Mouse (Mus musculus) common myeloid progenitor, adult 5-6 weeks (primary cell): ENCODE measurements around the gene Smim13. TPM values are rescaled to one million over a fixed set of nuclear protein-coding genes. Genes with fewer than 3 reads are reported as not detected.
"Not testable (repeated sequence)": the region's sequence is repeated elsewhere in the genome, so short reads cannot be mapped to it uniquely, and the experiment has no call there.

Source experiments
- ATAC-seq: replicated peaks from 2 replicates; pipeline ENCODE4 v1.8.0; 2016; ENCODE audit warnings: low read depth, mild to moderate bottlenecking, moderate TSS enrichment, inconsistent platforms; ENCODE audit not compliant: poor library complexity, severe bottlenecking
- total RNA-seq: library from RNA; stranded (forward); fragments of 200-1000, 187-1606 nt; gene quantifications from 2 replicates; pipeline ENCODE4 v1.2.3, GENCODE M21; 2017

The Smim13 gene
- 20.8 and 22.7 TPM in 2 replicates for total RNA-seq

GRCm38 (mm10) chr13:41249538-41250317 lies at the start of gene Smim13:
Smim13 (plus strand) TSS chr13:41249844.
- ATAC-seq = peak; percentile 98

- ATAC-seq = no peak
Measured at GRCm38 (mm10) chr13:41200861-41201260, 48.8 kb upstream of the Smim13 start.

- ATAC-seq = no peak
Measured at GRCm38 (mm10) chr13:41203289-41203688, 46.4 kb upstream of the Smim13 start.

- ATAC-seq = no peak
Measured at GRCm38 (mm10) chr13:41203691-41204090, 46.0 kb upstream of the Smim13 start.

GRCm38 (mm10) chr13:41205568-41205967 lies 44.1 kb upstream of the Smim13 start:
- ATAC-seq = not testable (repeated sequence)

GRCm38 (mm10) chr13:41206241-41206640 lies 43.4 kb upstream of the Smim13 start:
- no peak for ATAC-seq

GRCm38 (mm10) chr13:41211276-41211675 lies 38.4 kb upstream of the Smim13 start:
- ATAC-seq = no peak

GRCm38 (mm10) chr13:41212558-41213322 lies 36.9 kb upstream of the Smim13 start:
- no peak for ATAC-seq

- ATAC-seq = no peak
Measured at GRCm38 (mm10) chr13:41215669-41216068, 34.0 kb upstream of the Smim13 start.

GRCm38 (mm10) chr13:41216236-41216635 lies 33.4 kb upstream of the Smim13 start:
- ATAC-seq = no peak

GRCm38 (mm10) chr13:41219056-41219455 lies 30.6 kb upstream of the Smim13 start:
- ATAC-seq = no peak

- peak; percentile 35; the same call in 1 of the 2 replicates for ATAC-seq
Measured at GRCm38 (mm10) chr13:41219687-41220303, 29.8 kb upstream of the Smim13 start.

- ATAC-seq = peak; percentile 71
Measured at GRCm38 (mm10) chr13:41220304-41220834, 29.3 kb upstream of the Smim13 start, which contains the start of gene Elovl2. Elovl2 (minus strand) TSS chr13:41220405.

- no peak for ATAC-seq
Measured at GRCm38 (mm10) chr13:41226513-41226912, 23.1 kb upstream of the Smim13 start.

GRCm38 (mm10) chr13:41228060-41228459 lies 21.6 kb upstream of the Smim13 start:
- ATAC-seq = no peak

GRCm38 (mm10) chr13:41230256-41230655 lies 19.4 kb upstream of the Smim13 start:
- ATAC-seq = peak; percentile 96

- no peak for ATAC-seq
Measured at GRCm38 (mm10) chr13:41231389-41231983, 18.2 kb upstream of the Smim13 start.

- no peak for ATAC-seq
Measured at GRCm38 (mm10) chr13:41232209-41232608, 17.4 kb upstream of the Smim13 start.

GRCm38 (mm10) chr13:41233241-41233640 lies 16.4 kb upstream of the Smim13 start:
- ATAC-seq = no peak

GRCm38 (mm10) chr13:41235181-41235580 lies 14.5 kb upstream of the Smim13 start:
- no peak for ATAC-seq
